Mouse (Mus musculus): ENCODE measurements at regions not wholly inside any gene's neighbourhood (a gene's known extent, or its start where the extent isn't known, plus 50 kb on each side); places are given as distances from the start of the nearest gene placed in this dataset.

GRCm38 (mm10) chr11:112874239-112874638 lies 92.2 kb downstream of the Sox9 start:
- H3K9me3 ChIP-seq (ENCODE audit: low read length) = peaks cover 12% of the 10 kb centered on the region; the same call in 1 of the 2 replicates
- H3K4me3 ChIP-seq (replicated peaks; ENCODE audit: low read length) = no peak overlapping the region
- H3K36me3 ChIP-seq (ENCODE audit: insufficient read depth, low read length) = no peaks in the 10 kb centered on the region
- no peak for TF ChIP-seq CTCF (conservative IDR thresholded peaks at IDR 0.05; ENCODE audit: low read length)
- H3K4me1 ChIP-seq (replicated peaks; ENCODE audit: low read depth, low read length) = peaks cover 48% of the 10 kb centered on the region
- H3K27me3 ChIP-seq (ENCODE audit: insufficient read depth, low read length) = peaks cover 60% of the 10 kb centered on the region

GRCm38 (mm10) chr11:112876226-112876625 lies 94.2 kb downstream of the Sox9 start:
- H3K27me3 ChIP-seq (ENCODE audit: insufficient read depth, low read length) = peaks cover 42% of the 10 kb centered on the region
- H3K9me3 ChIP-seq (ENCODE audit: low read length) = peaks cover 9% of the 10 kb centered on the region; the same call in 1 of the 2 replicates
- H3K4me3 ChIP-seq (replicated peaks; ENCODE audit: low read length) = no peak overlapping the region
- no peak for TF ChIP-seq POU5F1 (IDR thresholded peaks at IDR 0.05; ENCODE audit: borderline replicate concordance, low read length)
- no peak for TF ChIP-seq NANOG (IDR thresholded peaks at IDR 0.05; ENCODE audit: borderline replicate concordance, low read length)
- no peak for TF ChIP-seq CTCF (conservative IDR thresholded peaks at IDR 0.05; ENCODE audit: low read length)
- peaks cover 31% of the 10 kb centered on the region for H3K4me1 ChIP-seq (replicated peaks; ENCODE audit: low read depth, low read length)
- no peaks in the 10 kb centered on the region for H3K36me3 ChIP-seq (ENCODE audit: insufficient read depth, low read length)

GRCm38 (mm10) chr11:112878436-112878835 lies 96.4 kb downstream of the Sox9 start:
- H3K4me1 ChIP-seq (replicated peaks; ENCODE audit: low read depth, low read length) = peaks cover 9% of the 10 kb centered on the region
- H3K27me3 ChIP-seq (ENCODE audit: insufficient read depth, low read length) = peaks cover 28% of the 10 kb centered on the region
- H3K9me3 ChIP-seq (ENCODE audit: low read length) = peaks cover 4% of the 10 kb centered on the region; the same call in 1 of the 2 replicates
- TF ChIP-seq NANOG (IDR thresholded peaks at IDR 0.05; ENCODE audit: borderline replicate concordance, low read length) = no peak
- TF ChIP-seq POU5F1 (IDR thresholded peaks at IDR 0.05; ENCODE audit: borderline replicate concordance, low read length) = no peak
- no peak for TF ChIP-seq CTCF (conservative IDR thresholded peaks at IDR 0.05; ENCODE audit: low read length)
- H3K36me3 ChIP-seq (ENCODE audit: insufficient read depth, low read length) = no peaks in the 10 kb centered on the region
- H3K4me3 ChIP-seq (replicated peaks; ENCODE audit: low read length) = no peak overlapping the region

GRCm38 (mm10) chr11:112880736-112881135 lies 98.7 kb downstream of the Sox9 start:
- no peak for TF ChIP-seq CTCF (conservative IDR thresholded peaks at IDR 0.05; ENCODE audit: low read length)
- TF ChIP-seq POU5F1 (IDR thresholded peaks at IDR 0.05; ENCODE audit: borderline replicate concordance, low read length) = no peak
- TF ChIP-seq NANOG (IDR thresholded peaks at IDR 0.05; ENCODE audit: borderline replicate concordance, low read length) = no peak
- H3K9me3 ChIP-seq (ENCODE audit: low read length) = peaks cover 4% of the 10 kb centered on the region; the same call in 1 of the 2 replicates
- no peak overlapping the region for H3K4me3 ChIP-seq (replicated peaks; ENCODE audit: low read length)
- peaks cover 9% of the 10 kb centered on the region for H3K27me3 ChIP-seq (ENCODE audit: insufficient read depth, low read length)
- no peaks in the 10 kb centered on the region for H3K36me3 ChIP-seq (ENCODE audit: insufficient read depth, low read length)
- peaks cover 6% of the 10 kb centered on the region for H3K4me1 ChIP-seq (replicated peaks; ENCODE audit: low read depth, low read length)

- Histone ChIP-seq H3K27me3 (ENCODE audit: insufficient read depth, low read length) (peaks cover 14% of the 10 kb centered on the region), H3K4me1 (replicated peaks; ENCODE audit: low read depth, low read length) (no peaks in the 10 kb centered on the region), H3K36me3 (ENCODE audit: insufficient read depth, low read length) (no peaks in the 10 kb centered on the region), H3K4me3 (replicated peaks; ENCODE audit: low read length) (no peak overlapping the region), H3K9me3 (ENCODE audit: low read length) (no peaks in the 10 kb centered on the region)
- TF ChIP-seq POU5F1 (IDR thresholded peaks at IDR 0.05; ENCODE audit: borderline replicate concordance, low read length) (no peak), NANOG (IDR thresholded peaks at IDR 0.05; ENCODE audit: borderline replicate concordance, low read length) (no peak), CTCF (conservative IDR thresholded peaks at IDR 0.05; ENCODE audit: low read length) (no peak)
Observed at GRCm38 (mm10) chr11:112885336-112885940, 103.4 kb downstream of the Sox9 start.

GRCm38 (mm10) chr11:112886139-112886538 lies 104.1 kb downstream of the Sox9 start:
- H3K4me3 ChIP-seq (replicated peaks; ENCODE audit: low read length) = no peak overlapping the region
- H3K36me3 ChIP-seq (ENCODE audit: insufficient read depth, low read length) = no peaks in the 10 kb centered on the region
- TF ChIP-seq NANOG (IDR thresholded peaks at IDR 0.05; ENCODE audit: borderline replicate concordance, low read length) (no peak), CTCF (conservative IDR thresholded peaks at IDR 0.05; ENCODE audit: low read length) (no peak), POU5F1 (IDR thresholded peaks at IDR 0.05; ENCODE audit: borderline replicate concordance, low read length) (no peak)
- peaks cover 14% of the 10 kb centered on the region for H3K27me3 ChIP-seq (ENCODE audit: insufficient read depth, low read length)
- no peaks in the 10 kb centered on the region for H3K4me1 ChIP-seq (replicated peaks; ENCODE audit: low read depth, low read length)
- H3K9me3 ChIP-seq (ENCODE audit: low read length) = no peaks in the 10 kb centered on the region

GRCm38 (mm10) chr11:112889760-112890159 lies 107.7 kb downstream of the Sox9 start:
- no peak overlapping the region for H3K4me3 ChIP-seq (replicated peaks; ENCODE audit: low read length)
- TF ChIP-seq CTCF (conservative IDR thresholded peaks at IDR 0.05; ENCODE audit: low read length) (no peak), NANOG (IDR thresholded peaks at IDR 0.05; ENCODE audit: borderline replicate concordance, low read length) (no peak), POU5F1 (IDR thresholded peaks at IDR 0.05; ENCODE audit: borderline replicate concordance, low read length) (no peak)
- no peaks in the 10 kb centered on the region for H3K36me3 ChIP-seq (ENCODE audit: insufficient read depth, low read length)
- peaks cover 10% of the 10 kb centered on the region for H3K27me3 ChIP-seq (ENCODE audit: insufficient read depth, low read length)
- H3K4me1 ChIP-seq (replicated peaks; ENCODE audit: low read depth, low read length) = no peaks in the 10 kb centered on the region
- H3K9me3 ChIP-seq (ENCODE audit: low read length) = peaks cover 8% of the 10 kb centered on the region

GRCm38 (mm10) chr11:112897597-112897996 lies 115.6 kb downstream of the Sox9 start:
- no peak overlapping the region for H3K4me3 ChIP-seq (replicated peaks; ENCODE audit: low read length)
- no peaks in the 10 kb centered on the region for H3K36me3 ChIP-seq (ENCODE audit: insufficient read depth, low read length)
- TF ChIP-seq CTCF (conservative IDR thresholded peaks at IDR 0.05; ENCODE audit: low read length) = no peak
- no peak for TF ChIP-seq POU5F1 (IDR thresholded peaks at IDR 0.05; ENCODE audit: borderline replicate concordance, low read length)
- no peak for TF ChIP-seq NANOG (IDR thresholded peaks at IDR 0.05; ENCODE audit: borderline replicate concordance, low read length)
- H3K27me3 ChIP-seq (ENCODE audit: insufficient read depth, low read length) = peaks cover 2% of the 10 kb centered on the region; the same call in 1 of the 2 replicates
- H3K4me1 ChIP-seq (replicated peaks; ENCODE audit: low read depth, low read length) = no peaks in the 10 kb centered on the region
- peaks cover 33% of the 10 kb centered on the region for H3K9me3 ChIP-seq (ENCODE audit: low read length)

GRCm38 (mm10) chr11:112902618-112903017 lies 120.6 kb downstream of the Sox9 start:
- H3K27me3 ChIP-seq (ENCODE audit: insufficient read depth, low read length) = peaks cover 7% of the 10 kb centered on the region
- TF ChIP-seq NANOG (IDR thresholded peaks at IDR 0.05; ENCODE audit: borderline replicate concordance, low read length) = no peak
- no peak for TF ChIP-seq POU5F1 (IDR thresholded peaks at IDR 0.05; ENCODE audit: borderline replicate concordance, low read length)
- TF ChIP-seq CTCF (conservative IDR thresholded peaks at IDR 0.05; ENCODE audit: low read length) = no peak
- H3K9me3 ChIP-seq (ENCODE audit: low read length) = no peaks in the 10 kb centered on the region
- no peaks in the 10 kb centered on the region for H3K4me1 ChIP-seq (replicated peaks; ENCODE audit: low read depth, low read length)
- no peaks in the 10 kb centered on the region for H3K36me3 ChIP-seq (ENCODE audit: insufficient read depth, low read length)
- H3K4me3 ChIP-seq (replicated peaks; ENCODE audit: low read length) = no peak overlapping the region
